Mouse (Mus musculus): ENCODE measurements at regions not wholly inside any gene's neighbourhood (a gene's known extent, or its start where the extent isn't known, plus 50 kb on each side); places are given as distances from the start of the nearest gene placed in this dataset.

GRCm38 (mm10) chr8:91999189-91999588, 197.3 kb upstream of the Irx3 start:
- TF ChIP-seq CTCF (IDR thresholded peaks at IDR 0.05; ENCODE audit: low read depth, low read length) (no peak), POLR2AphosphoS5 (IDR thresholded peaks at IDR 0.05; ENCODE audit: insufficient replicate concordance, low read depth, low read length) (no peak), TAL1 (conservative IDR thresholded peaks at IDR 0.05; ENCODE audit: low read depth, low read length) (no peak), GATA2 (IDR thresholded peaks at IDR 0.05; ENCODE audit: borderline replicate concordance, low read depth, low read length) (no peak)
